Comparison of ENCODE assay signal across 8 mouse cellular contexts in genomic region chr13:98427660-98428059, GRCm38 (mm10).
A peak's percentile ranks its signal among the peaks of the same experiment; 100 is the strongest.
DNase-seq lines count a peak whose midpoint lies in the region; ATAC-seq lines count a peak whose summit lies in the region.
"Not testable (repeated sequence)": the region's sequence is repeated elsewhere in the genome, so short reads cannot be mapped to it uniquely, and the experiment has no call there.

No protein-coding gene starts in this region.

- H3K9ac ChIP-seq in embryonic facial prominence, embryonic 12.5 days; heart, embryonic 11.5 days (ENCODE audit: low read depth, low read length); hindbrain, embryonic 16.5 days (ENCODE audit: low read depth, low read length); liver, embryonic 12.5 days; stomach, embryonic 14.5 days (replicated peaks; ENCODE audit: low read depth, low read length): not testable (repeated sequence)
- peak overlapping the region; percentile 34; the same call in 1 of the 2 replicates for H3K9ac ChIP-seq in midbrain, embryonic 14.5 days (replicated peaks; ENCODE audit: low read length)

- not testable (repeated sequence) for H3K4me3 ChIP-seq in embryonic facial prominence, embryonic 12.5 days; heart, embryonic 11.5 days (ENCODE audit: low read depth, low read length); liver, embryonic 12.5 days
- H3K4me3 ChIP-seq in hindbrain, embryonic 16.5 days (ENCODE audit: low read length) = peak overlapping the region; percentile 20
- H3K4me3 ChIP-seq in midbrain, embryonic 14.5 days (replicated peaks; ENCODE audit: low read depth, low read length) = peak overlapping the region; percentile 18; the same call in 1 of the 2 replicates
- H3K4me3 ChIP-seq in stomach, embryonic 14.5 days (ENCODE audit: low read depth, low read length) = 0 out of 2 replicates have a peak overlapping the region, but pooled peaks have one; percentile 3

- not testable (repeated sequence) for ATAC-seq in embryonic facial prominence, embryonic 12.5 days (ENCODE audit: insufficient number of reproducible peaks, insufficient read depth, low FRiP score, low TSS enrichment); heart, embryonic 11.5 days (replicated peaks; ENCODE audit: insufficient number of reproducible peaks, low FRiP score, low TSS enrichment); liver, embryonic 12.5 days; midbrain, embryonic 14.5 days (ENCODE audit: low FRiP score, low TSS enrichment); stomach, embryonic 14.5 days (ENCODE audit: insufficient number of reproducible peaks, insufficient read depth, low FRiP score, low read depth)
- peak; percentile 83 for ATAC-seq in hindbrain, embryonic 16.5 days

- not testable (repeated sequence) for H3K36me3 ChIP-seq in embryonic facial prominence, embryonic 12.5 days; heart, embryonic 11.5 days (ENCODE audit: control insufficient read depth, insufficient read depth, low read length); hindbrain, embryonic 16.5 days (ENCODE audit: control insufficient read depth, insufficient read depth, low read length); liver, embryonic 12.5 days; midbrain, embryonic 14.5 days (ENCODE audit: control insufficient read depth, insufficient read depth, low read length); stomach, embryonic 14.5 days (ENCODE audit: control insufficient read depth, insufficient read depth, low read length)

- WGBS in embryonic facial prominence, embryonic 12.5 days = 9% methylated on average over 16 of the region's 16 CpGs
- 10% methylated on average over 16 of the region's 16 CpGs for WGBS in heart, embryonic 11.5 days (ENCODE audit: insufficient replicate concordance)
- 8% methylated on average over 16 of the region's 16 CpGs for WGBS in hindbrain, embryonic 16.5 days
- WGBS in liver, embryonic 12.5 days (ENCODE audit: insufficient replicate concordance) = 10% methylated on average over 16 of the region's 16 CpGs
- whole genome bisulfite sequencing in midbrain, embryonic 14.5 days = 10% methylated on average over 16 of the region's 16 CpGs
- WGBS in stomach, embryonic 14.5 days = 9% methylated on average over 16 of the region's 16 CpGs

- not testable (repeated sequence) for H3K9me3 ChIP-seq in embryonic facial prominence, embryonic 12.5 days; heart, embryonic 11.5 days (replicated peaks; ENCODE audit: control insufficient read depth, low read length); hindbrain, embryonic 16.5 days (ENCODE audit: control insufficient read depth, low read length); liver, embryonic 12.5 days (replicated peaks); midbrain, embryonic 14.5 days (ENCODE audit: control insufficient read depth, low read length); stomach, embryonic 14.5 days (ENCODE audit: control insufficient read depth, low read depth, low read length)

- peak; percentile 36 for DNase-seq in ES-CJ7 (ENCODE audit: low read depth, low spot score)
- DNase-seq in kidney, postnatal 10 days = peak; percentile 49
- peak; percentile 60 for DNase-seq in midbrain, embryonic 14.5 days

- peak overlapping the region; percentile 37 for H3K4me2 ChIP-seq in embryonic facial prominence, embryonic 12.5 days (replicated peaks)
- peak overlapping the region; percentile 53 for H3K4me2 ChIP-seq in heart, embryonic 11.5 days
- H3K4me2 ChIP-seq in hindbrain, embryonic 16.5 days (ENCODE audit: low read length) = peak overlapping the region; percentile 47
- H3K4me2 ChIP-seq in liver, embryonic 12.5 days = peak overlapping the region; percentile 32; the same call in 1 of the 2 replicates
- H3K4me2 ChIP-seq in midbrain, embryonic 14.5 days (ENCODE audit: low read length) = peak overlapping the region; percentile 45
- peak overlapping the region; percentile 32 for H3K4me2 ChIP-seq in stomach, embryonic 14.5 days (replicated peaks; ENCODE audit: low read depth, low read length)

- H3K4me1 ChIP-seq in embryonic facial prominence, embryonic 12.5 days = peaks cover 21% of the 10 kb centered on the region
- not testable (repeated sequence) for H3K4me1 ChIP-seq in heart, embryonic 11.5 days (ENCODE audit: control insufficient read depth, insufficient read depth, low read length); hindbrain, embryonic 16.5 days (ENCODE audit: control insufficient read depth, insufficient read depth, low read depth, low read length); liver, embryonic 12.5 days; midbrain, embryonic 14.5 days (ENCODE audit: control insufficient read depth, insufficient read depth, low read length)
- H3K4me1 ChIP-seq in stomach, embryonic 14.5 days (ENCODE audit: control insufficient read depth, insufficient read depth, low read length) = peaks cover 10% of the 10 kb centered on the region; the same call in 1 of the 2 replicates

- H3K27me3 ChIP-seq in embryonic facial prominence, embryonic 12.5 days = peaks cover 27% of the 10 kb centered on the region
- H3K27me3 ChIP-seq in heart, embryonic 11.5 days (ENCODE audit: control insufficient read depth, insufficient read depth, low read length) = peaks cover 28% of the 10 kb centered on the region
- H3K27me3 ChIP-seq in hindbrain, embryonic 16.5 days (replicated peaks; ENCODE audit: control insufficient read depth, insufficient read depth, low read length); stomach, embryonic 14.5 days (ENCODE audit: control insufficient read depth, insufficient read depth, low read length): not testable (repeated sequence)
- H3K27me3 ChIP-seq in liver, embryonic 12.5 days (replicated peaks) = peaks cover 43% of the 10 kb centered on the region
- H3K27me3 ChIP-seq in midbrain, embryonic 14.5 days (ENCODE audit: control insufficient read depth, insufficient read depth, low read length) = peaks cover 15% of the 10 kb centered on the region; the same call in 1 of the 2 replicates

- not testable (repeated sequence) for H3K27ac ChIP-seq in embryonic facial prominence, embryonic 12.5 days; heart, embryonic 11.5 days (ENCODE audit: low read depth, low read length); hindbrain, embryonic 16.5 days (ENCODE audit: low read depth, low read length); liver, embryonic 12.5 days; midbrain, embryonic 14.5 days (replicated peaks; ENCODE audit: low read depth, low read length); stomach, embryonic 14.5 days (ENCODE audit: low read length)
